Mouse (Mus musculus): ENCODE results near the gene Stradb. TPM values are rescaled to one million over a fixed set of nuclear protein-coding genes. Genes with fewer than 3 reads are reported as not detected.

Stradb gene
- polyA plus RNA-seq, 1 experiment from 2014 or later, result 21.3 TPM

Other genes starting within 250 kb of the Stradb start
- gene Casp8, start 178.1 kb upstream of the Stradb start, polyA plus RNA-seq (2015; fragmentation: Nextera tagmentation; extraction: Ambion mirVana), result 51.6 and 52.8 TPM in 2 replicates
- 11.5 and 12.0 TPM in 2 replicates for gene Trak2, start 92 bp upstream of the Stradb start, polyA plus RNA-seq (2015; fragmentation: Nextera tagmentation; extraction: Ambion mirVana)
- not detected in 2 replicates for gene C2cd6, start 121.4 kb downstream of the Stradb start, polyA plus RNA-seq (2015; fragmentation: Nextera tagmentation; extraction: Ambion mirVana)
- gene Tmem237, start 146.9 kb downstream of the Stradb start, polyA plus RNA-seq (2015; fragmentation: Nextera tagmentation; extraction: Ambion mirVana), result 33.8 and 37.1 TPM in 2 replicates
- 0.48 and 0.50 TPM in 2 replicates for gene Mpp4, start 189.9 kb downstream of the Stradb start, polyA plus RNA-seq (2015; fragmentation: Nextera tagmentation; extraction: Ambion mirVana)